Mouse (Mus musculus) ES-E14 (cell line): ENCODE measurements around the gene Ldhb. TPM values are rescaled to one million over a fixed set of nuclear protein-coding genes. Genes with fewer than 3 reads are reported as not detected.

Experiments
- DNase-seq: peaks from one replicate; pipeline ENCODE4 v3.0.0-alpha.2; 2013; ENCODE audit warnings: low read depth, low spot score
- H3K27ac ChIP-seq: 2 replicates; pipeline ENCODE4 v1.5.1; 2012; ENCODE audit warnings: low read depth, mild to moderate bottlenecking, low read length, moderate library complexity, mixed read lengths; ENCODE audit not compliant: poor library complexity, insufficient read depth, severe bottlenecking
- H3K36me3 ChIP-seq: 2 replicates; pipeline ENCODE4 v1.6.1; 2012; ENCODE audit warnings: mild to moderate bottlenecking, low read length, moderate library complexity, mixed read lengths; ENCODE audit not compliant: control insufficient read depth, poor library complexity, insufficient read depth, severe bottlenecking
- H3K4me1 ChIP-seq, 2 experiments: fragments of 150-350 bp in 1 of 2; sonication (generic) in 1 of 2; 2 replicates each; pipeline ENCODE4 v1.6.1; 2012; ENCODE audit warnings: low read length in 2 of 2, mild to moderate bottlenecking in 1 of 2, mixed read lengths in 1 of 2; ENCODE audit not compliant: control insufficient read depth in 2 of 2, insufficient read depth in 2 of 2, poor library complexity in 1 of 2
- H3K4me3 ChIP-seq, 2 experiments: fragments of 150-350 bp in 1 of 2; sonication (generic) in 1 of 2; 2 replicates each; pipeline ENCODE4 v1.5.1; 2012; ENCODE audit warnings: low read length in 2 of 2, low read depth in 1 of 2, mild to moderate bottlenecking in 1 of 2, mixed read lengths in 1 of 2; ENCODE audit not compliant: insufficient read depth in 1 of 2, poor library complexity in 1 of 2, severe bottlenecking in 1 of 2
- H3K9ac ChIP-seq: 2 replicates; pipeline ENCODE4 v1.6.1; 2012; ENCODE audit warnings: low read depth, mild to moderate bottlenecking, low read length, mixed read lengths; ENCODE audit not compliant: poor library complexity, insufficient read depth, severe bottlenecking
- H3K9me3 ChIP-seq: fragments of 150-350 bp; sonication (generic); 2 replicates; pipeline ENCODE4 v1.6.1; 2012; ENCODE audit warnings: low read depth, mild to moderate bottlenecking, low read length; ENCODE audit not compliant: control insufficient read depth, insufficient read depth
- CHD2 ChIP-seq: IDR thresholded peaks from 2 replicates; pipeline ENCODE4 v1.6.1; 2014; ENCODE audit warnings: mild to moderate bottlenecking, low read depth, low read length, inconsistent platforms
- HCFC1 ChIP-seq: IDR thresholded peaks from 2 replicates; pipeline ENCODE4 v1.6.1; 2012; ENCODE audit warnings: low read length, inconsistent platforms, borderline replicate concordance; ENCODE audit not compliant: insufficient read depth
- MAFK ChIP-seq: IDR thresholded peaks from 2 replicates; pipeline ENCODE4 v1.6.1; 2014; ENCODE audit warnings: mild to moderate bottlenecking, low read depth, low read length, inconsistent platforms; ENCODE audit not compliant: insufficient read depth
- ZC3H11A ChIP-seq: IDR thresholded peaks from 2 replicates; pipeline ENCODE4 v1.6.1; 2012; ENCODE audit warnings: low read depth, mild to moderate bottlenecking, inconsistent platforms, low read length, borderline replicate concordance
- ZNF384 ChIP-seq: IDR thresholded peaks from 2 replicates; pipeline ENCODE4 v1.6.1; 2012; ENCODE audit warnings: low read depth, low read length, inconsistent platforms
- in situ Hi-C, 2 experiments: fragments of 600-800 bp; cut with MboI; formaldehyde crosslinking; loops; one replicate each; pipeline ENCODE4 v1.15.1; 2025; ENCODE audit warnings: low sequenced_read_pairs in 2 of 2, inconsistent platforms in 1 of 2; ENCODE audit not compliant: unreplicated experiment in 2 of 2
- total RNA-seq: library from RNA; depleted of rRNA; stranded (reverse); fragments of 300-350 nt; gene quantifications from 2 replicates; pipeline ENCODE4 v1.2.3, GENCODE M21; 2012

The Ldhb gene
- total RNA-seq, 1 experiment = 139 TPM

DNA sequence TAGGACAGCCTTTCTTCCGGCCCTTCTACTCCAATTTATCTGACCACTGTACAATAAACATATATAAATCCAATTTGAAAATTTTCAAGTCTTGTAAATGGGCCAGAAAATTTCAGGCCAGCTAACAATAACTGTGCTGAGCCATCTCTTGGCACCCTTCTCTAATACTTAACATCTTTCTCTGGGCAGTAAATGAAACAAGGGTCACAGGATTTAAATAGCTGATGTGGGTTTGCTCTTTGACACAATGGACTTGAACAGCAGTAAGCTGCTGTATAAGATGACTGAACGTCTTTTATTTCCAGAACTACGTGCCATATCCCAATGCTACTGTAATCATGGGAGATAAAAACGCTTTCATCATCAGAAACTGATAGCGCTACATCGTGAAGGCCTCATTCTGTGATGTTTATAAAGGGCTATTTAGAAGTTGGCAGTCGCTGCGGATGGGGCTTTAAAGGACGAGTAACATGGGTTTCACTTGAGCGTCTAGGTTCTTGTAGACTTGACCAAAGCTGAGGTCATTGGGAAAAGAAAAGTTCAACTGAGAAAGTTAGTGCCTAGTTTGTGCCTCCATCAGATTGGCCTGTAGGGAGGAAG lies 32.9 kb upstream of the Ldhb start:
- Histone ChIP-seq H3K4me1 (no peaks in the 10 kb centered on the region), H3K27ac (no peak overlapping the region), H3K36me3 (no peaks in the 10 kb centered on the region), H3K9me3 (no peaks in the 10 kb centered on the region), H3K4me3 (no peak overlapping the region), H3K9ac (no peak overlapping the region)
- no peak for DNase-seq
- in situ Hi-C loops = no loop called here
- TF ChIP-seq ZNF384 = no peak
- TF ChIP-seq HCFC1 = no peak
- no peak for TF ChIP-seq CHD2
- TF ChIP-seq MAFK = no peak
- TF ChIP-seq ZC3H11A = no peak

DNA sequence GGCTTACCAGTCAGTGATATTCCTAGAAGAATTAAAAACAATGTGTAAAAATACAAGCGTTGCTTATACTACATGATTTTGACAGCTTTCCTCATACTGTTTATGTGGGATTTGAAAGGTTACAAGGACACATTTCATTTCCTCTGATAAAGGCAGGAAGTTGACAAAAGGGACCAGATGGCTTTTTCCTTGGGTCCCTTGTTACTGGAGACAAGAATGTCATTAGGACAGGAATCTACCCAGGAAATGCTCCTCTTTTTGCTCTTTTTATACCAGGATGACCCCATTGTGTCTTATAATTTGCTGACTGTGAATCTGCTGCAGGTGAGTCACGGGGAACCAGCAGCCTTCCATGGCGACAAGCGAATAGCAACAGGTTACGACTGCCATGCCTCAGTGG lies 32.4 kb upstream of the Ldhb start:
- TF ChIP-seq ZC3H11A (no peak), MAFK (no peak), ZNF384 (no peak), HCFC1 (no peak), CHD2 (no peak)
- in situ Hi-C loops = no loop called here

DNA sequence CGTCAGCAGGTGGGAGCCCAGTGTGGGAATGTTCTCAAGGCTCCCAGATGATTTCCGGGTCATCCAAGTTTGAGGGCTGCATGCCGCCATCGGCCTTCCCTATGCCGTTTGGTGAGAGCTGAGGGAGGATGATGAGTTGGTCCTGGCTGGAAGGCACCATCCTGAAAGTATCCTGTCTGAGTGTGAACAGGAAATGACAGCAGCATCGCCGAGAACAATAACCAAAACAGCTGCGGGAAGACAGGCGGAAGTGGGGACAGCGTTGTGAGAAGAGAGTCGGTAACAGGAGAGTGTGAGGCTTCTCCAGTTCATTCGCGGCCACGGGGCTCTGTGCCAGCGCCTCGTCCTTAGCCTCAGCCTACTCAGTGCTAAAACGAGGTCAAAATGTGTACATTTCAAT lies 30.7 kb upstream of the Ldhb start:
- Histone ChIP-seq H3K4me1 (no peaks in the 10 kb centered on the region), H3K27ac (no peak overlapping the region), H3K4me3 (no peak overlapping the region), H3K36me3 (no peaks in the 10 kb centered on the region), H3K9me3 (no peaks in the 10 kb centered on the region), H3K9ac (no peak overlapping the region)
- DNase-seq = no peak
- in situ Hi-C loops = no loop called here
- TF ChIP-seq ZC3H11A (no peak), CHD2 (no peak), HCFC1 (no peak), ZNF384 (no peak), MAFK (no peak)

More for the DNA sequence above, 32.4 kb upstream of the Ldhb start:
- Histone ChIP-seq H3K9ac (no peak overlapping the region), H3K27ac (no peak overlapping the region), H3K9me3 (no peaks in the 10 kb centered on the region), H3K4me1 (no peaks in the 10 kb centered on the region), H3K36me3 (no peaks in the 10 kb centered on the region), H3K4me3 (no peak overlapping the region)
- no peak for DNase-seq

DNA sequence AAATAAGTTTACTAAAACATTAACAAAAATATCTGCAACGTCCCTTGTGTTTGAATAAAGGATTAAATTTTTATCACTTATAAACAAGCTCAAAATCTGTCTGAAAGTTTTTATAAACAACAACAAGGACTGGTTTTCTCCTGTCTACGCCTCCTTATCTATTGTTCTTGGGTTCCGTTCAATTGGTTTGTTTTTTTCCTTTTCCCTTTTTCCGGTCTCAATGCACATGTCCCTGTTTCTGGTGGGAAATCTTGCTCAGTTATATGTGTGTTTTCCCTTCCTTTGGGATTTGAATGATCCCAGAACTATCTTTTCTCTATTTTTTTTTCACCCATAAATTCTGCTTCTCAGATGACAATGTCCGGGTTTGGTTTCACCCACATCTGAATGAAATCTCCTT lies 25.7 kb upstream of the Ldhb start:
- DNase-seq = no peak
- Histone ChIP-seq H3K4me1 (no peaks in the 10 kb centered on the region), H3K4me3 (no peak overlapping the region), H3K27ac (no peak overlapping the region), H3K9ac (no peak overlapping the region), H3K36me3 (no peaks in the 10 kb centered on the region), H3K9me3 (no peaks in the 10 kb centered on the region)
- TF ChIP-seq ZC3H11A = no peak
- in situ Hi-C loops = no loop called here

DNA sequence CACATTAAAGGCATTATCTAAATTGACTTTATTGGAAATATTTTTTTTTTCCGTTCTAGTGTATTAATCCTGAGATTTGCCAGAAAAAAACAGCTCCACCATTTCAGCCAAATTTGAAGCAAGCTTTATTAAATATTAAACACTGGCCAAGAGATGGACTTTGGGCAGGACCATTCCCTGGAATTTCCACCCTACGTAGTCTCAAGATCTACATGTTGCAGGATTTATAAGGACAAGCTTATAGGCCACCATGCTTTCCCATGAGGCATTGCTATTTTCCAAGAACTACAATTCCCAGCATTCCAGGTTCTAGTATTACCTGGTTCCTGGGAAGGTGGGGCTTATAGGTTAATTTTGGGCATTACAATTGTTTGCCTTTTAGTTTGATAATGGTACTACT lies 24.9 kb upstream of the Ldhb start:
- no peaks in the 10 kb centered on the region for H3K4me1 ChIP-seq
- in situ Hi-C loops = no loop called here
- H3K4me3 ChIP-seq = no peak overlapping the region
- TF ChIP-seq HCFC1 = peak; percentile 89
- TF ChIP-seq ZC3H11A = no peak
- H3K9ac ChIP-seq = no peak overlapping the region
- DNase-seq = no peak
- no peaks in the 10 kb centered on the region for H3K9me3 ChIP-seq
- no peak overlapping the region for H3K27ac ChIP-seq
- H3K36me3 ChIP-seq = no peaks in the 10 kb centered on the region
